Mouse (Mus musculus) liver, adult 2 months (tissue): Measurements from ENCODE around the gene Mmp24. TPM values are rescaled to one million over a fixed set of nuclear protein-coding genes. Genes with fewer than 3 reads are reported as not detected.

Experiments
- DNase-seq: peaks from one replicate; pipeline ENCODE4 v3.0.0-alpha.2; 2011; ENCODE audit warnings: low read depth, low spot score; ENCODE audit errors: extremely low read depth
- H3K27ac ChIP-seq: fragments of 200-500 bp; replicated peaks from 2 replicates; pipeline ENCODE4 v1.5.1; 2012; ENCODE audit warnings: low read depth, mild to moderate bottlenecking, control low read depth, inconsistent platforms, low read length; ENCODE audit not compliant: insufficient read depth
- H3K27me3 ChIP-seq: fragments of 200-500 bp; 2 replicates; pipeline ENCODE4 v1.6.1; 2012; ENCODE audit warnings: mild to moderate bottlenecking, moderate library complexity, low read length, inconsistent platforms; ENCODE audit not compliant: control insufficient read depth, insufficient read depth
- H3K36me3 ChIP-seq: fragments of 200-500 bp; 2 replicates; pipeline ENCODE4 v1.6.1; 2012; ENCODE audit warnings: low read length, inconsistent platforms; ENCODE audit not compliant: control insufficient read depth, insufficient read depth
- H3K4me1 ChIP-seq: fragments of 200-500 bp; 2 replicates; pipeline ENCODE4 v1.6.1; 2011; ENCODE audit warnings: low read length; ENCODE audit not compliant: control insufficient read depth, insufficient read depth
- H3K4me3 ChIP-seq: fragments of 200-500 bp; 2 replicates; pipeline ENCODE4 v1.5.1; 2011; ENCODE audit warnings: low read depth, mild to moderate bottlenecking, control low read depth, low read length, moderate library complexity; ENCODE audit not compliant: insufficient read depth
- H3K79me2 ChIP-seq: fragments of 200-500 bp; 2 replicates; pipeline ENCODE4 v1.6.1; 2012; ENCODE audit warnings: inconsistent platforms, mild to moderate bottlenecking, low read length, moderate library complexity; ENCODE audit not compliant: control insufficient read depth, insufficient read depth
- H3K9ac ChIP-seq: fragments of 200-500 bp; 2 replicates; pipeline ENCODE4 v1.6.1; 2012; ENCODE audit warnings: low read depth, mild to moderate bottlenecking, control low read depth, inconsistent platforms, low read length
- CTCF ChIP-seq: fragments of 200-500 bp; IDR thresholded peaks from 2 replicates; pipeline ENCODE4 v1.5.1; 2011; ENCODE audit warnings: low read depth, low read length, control low read depth
- POLR2A ChIP-seq: fragments of 200-500 bp; IDR thresholded peaks from 2 replicates; pipeline ENCODE4 v1.6.1; 2011; ENCODE audit warnings: low read length, control low read depth; ENCODE audit not compliant: insufficient read depth; ENCODE audit errors: extremely low read depth
- WGBS: fragments of 180-500 bp; shearing (Covaris S2); methylation state at CpG from one replicate; pipeline ENCODE4 v1.1.7; 2018; 5-methylcytosine and 5-hydroxymethylcytosine counted together
- polyA plus RNA-seq: library from polyadenylated mRNA; depleted of rRNA; stranded (reverse); fragments of >200 nt; gene quantifications from 2 replicates; pipeline ENCODE4 v1.2.3, GENCODE M21; 2012
- total RNA-seq: library from RNA; depleted of rRNA; stranded (reverse); fragments of >200 nt; gene quantifications from 2 replicates; pipeline ENCODE4 v1.2.3, GENCODE M21; 2014

The Mmp24 gene
- total and polyA plus RNA-seq, 2 experiments, result 0.05 TPM; not detected in 1

DNA sequence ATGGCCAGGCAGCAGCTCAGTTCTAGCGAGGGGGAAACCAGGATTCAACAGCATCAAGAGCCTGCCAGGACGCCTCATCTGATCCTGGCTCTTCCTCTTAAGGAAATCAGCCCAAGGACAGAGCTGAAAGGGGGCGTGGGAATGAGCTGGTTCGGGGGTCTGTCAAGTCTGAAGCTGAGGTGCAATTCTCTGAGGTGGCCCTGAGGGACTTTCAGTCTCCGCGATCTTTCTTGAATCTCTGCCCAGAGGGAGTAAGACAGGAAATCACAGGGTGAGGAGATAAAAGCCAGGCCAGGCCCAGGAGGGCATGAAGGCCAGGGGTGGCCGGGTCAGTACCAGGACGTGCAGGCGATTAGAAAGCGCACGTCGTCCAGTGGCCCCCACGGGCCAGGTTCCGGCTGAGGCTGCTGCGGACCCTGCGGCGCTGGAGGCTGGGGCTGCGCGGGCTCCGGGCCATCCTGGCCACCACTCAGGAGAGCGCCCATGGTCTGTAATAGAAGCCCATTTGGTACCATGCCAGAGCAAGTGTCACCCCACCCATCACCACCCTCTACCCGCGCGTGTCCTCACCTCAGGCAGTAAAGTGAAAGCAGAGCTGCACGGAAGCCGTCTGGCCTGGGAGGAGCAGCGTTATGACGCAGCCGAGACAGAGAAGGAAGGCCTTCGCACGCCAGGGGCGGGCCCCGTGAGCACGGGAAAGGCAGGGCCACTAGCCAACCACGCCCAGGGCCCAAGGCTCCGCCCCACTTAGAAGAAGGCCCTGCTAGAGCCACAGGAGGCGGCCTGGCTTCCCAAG, 43.7 kb downstream of the Mmp24 start:
- Histone ChIP-seq H3K36me3 (peaks cover 20% of the 10 kb centered on the region; the same call in 1 of the 2 replicates), H3K27ac (peak overlapping the region; percentile 73), H3K79me2 (no peaks in the 10 kb centered on the region), H3K4me3 (peak overlapping the region; percentile 64), H3K4me1 (peaks cover 18% of the 10 kb centered on the region), H3K9ac (peak overlapping the region; percentile 74), H3K27me3 (no peaks in the 10 kb centered on the region)
- DNase-seq, result peak; percentile 88
- under 1% methylated on average over 37 of the region's 37 CpGs for WGBS
- TF ChIP-seq CTCF (no peak), POLR2A (peak; percentile 87)

DNA sequence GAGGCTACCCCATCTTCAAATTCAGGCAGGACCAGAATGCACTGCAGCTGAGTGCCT, 44.1 kb downstream of the Mmp24 start, which contains the start of gene BC029722:
Gene BC029722 (minus strand): TSS at position 35 of the 57 bp plus-strand sequence.
- Histone ChIP-seq H3K9ac (peak within 1 kb of the TSS; percentile 74), H3K4me1 (peaks cover 18% of the 10 kb centered on the region), H3K36me3 (peaks cover 20% of the 10 kb centered on the region; the same call in 1 of the 2 replicates), H3K79me2 (no peaks in the 10 kb centered on the region), H3K27me3 (no peaks in the 10 kb centered on the region), H3K27ac (peak within 1 kb of the TSS; percentile 73), H3K4me3 (peak within 1 kb of the TSS; percentile 64)
- TF ChIP-seq POLR2A (no peak), CTCF (no peak)
- DNase-seq, result no peak

DNA sequence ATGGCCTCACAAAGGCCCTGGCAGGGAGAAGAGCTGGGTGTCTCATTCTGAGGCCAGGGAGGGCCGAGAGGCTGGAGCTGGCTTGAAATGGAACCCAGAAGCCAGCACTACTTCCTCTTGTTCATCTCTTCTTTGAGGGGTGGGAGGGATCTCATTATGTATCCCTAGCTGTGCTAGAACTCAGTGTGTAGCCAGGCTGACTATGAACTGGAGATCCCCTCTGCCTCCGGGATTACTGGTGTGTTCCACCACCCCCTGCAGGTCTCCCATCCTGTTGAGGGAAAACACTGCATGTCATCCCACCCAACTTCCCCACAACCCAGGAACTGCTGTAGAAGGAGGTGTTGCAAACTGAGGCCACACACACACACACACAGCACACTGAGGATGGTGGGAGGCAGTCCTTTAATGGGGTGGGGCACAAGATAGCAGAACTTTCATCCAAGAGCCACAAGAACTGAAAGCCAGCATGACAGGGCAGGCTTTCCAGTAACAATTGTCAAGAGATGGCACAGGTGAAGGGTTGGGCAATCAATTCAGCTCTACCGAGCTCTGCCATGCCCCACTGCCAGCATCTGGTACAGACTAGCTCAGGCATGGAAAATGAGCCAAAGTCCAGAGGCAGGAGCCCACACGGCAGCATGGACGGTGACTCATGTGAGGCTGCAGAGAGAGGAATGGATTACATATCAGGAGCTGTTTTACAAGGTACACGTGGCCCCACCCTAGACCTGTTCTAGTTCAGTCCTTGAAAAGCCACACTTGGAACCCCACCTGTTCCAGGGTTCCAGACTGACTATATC, 44.5 kb downstream of the Mmp24 start:
- H3K36me3 ChIP-seq, result peaks cover 20% of the 10 kb centered on the region; the same call in 1 of the 2 replicates
- H3K79me2 ChIP-seq, result no peaks in the 10 kb centered on the region
- no peak for TF ChIP-seq POLR2A
- TF ChIP-seq CTCF, result no peak
- H3K27me3 ChIP-seq, result no peaks in the 10 kb centered on the region
- DNase-seq, result peak; percentile 86
- peak overlapping the region; percentile 64; the same call in 1 of the 2 replicates for H3K4me3 ChIP-seq
- peaks cover 18% of the 10 kb centered on the region for H3K4me1 ChIP-seq
- peak overlapping the region; percentile 57 for H3K27ac ChIP-seq
- 27% methylated on average over 6 of the region's 6 CpGs for WGBS
- H3K9ac ChIP-seq, result no peak overlapping the region

DNA sequence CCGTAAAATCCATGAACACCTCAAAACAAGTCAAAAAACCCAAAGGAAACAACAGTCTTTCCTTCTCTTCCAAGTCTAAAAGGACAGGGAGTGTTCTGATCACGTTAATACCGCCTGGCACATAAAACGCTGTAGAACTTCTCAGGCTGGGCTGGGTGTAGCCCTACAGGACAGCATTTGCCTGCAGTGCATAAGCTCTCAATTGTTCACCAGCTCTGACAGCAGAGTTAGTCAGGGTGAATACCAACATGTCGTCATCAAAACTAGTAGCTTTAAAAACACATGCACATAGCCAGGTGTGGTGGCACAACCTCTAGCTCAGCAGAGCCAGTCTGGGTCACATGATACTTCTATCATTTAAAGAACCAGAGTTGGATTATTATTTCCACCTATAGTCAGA, 45.6 kb downstream of the Mmp24 start:
- peaks cover 20% of the 10 kb centered on the region; the same call in 1 of the 2 replicates for H3K36me3 ChIP-seq
- 87% methylated on average over 5 of the region's 5 CpGs for WGBS
- TF ChIP-seq CTCF (no peak), POLR2A (no peak)
- peaks cover 21% of the 10 kb centered on the region for H3K4me1 ChIP-seq
- no peak for DNase-seq
- no peak overlapping the region for H3K4me3 ChIP-seq
- no peaks in the 10 kb centered on the region for H3K79me2 ChIP-seq
- no peaks in the 10 kb centered on the region for H3K27me3 ChIP-seq
- H3K9ac ChIP-seq, result no peak overlapping the region
- H3K27ac ChIP-seq, result no peak overlapping the region

DNA sequence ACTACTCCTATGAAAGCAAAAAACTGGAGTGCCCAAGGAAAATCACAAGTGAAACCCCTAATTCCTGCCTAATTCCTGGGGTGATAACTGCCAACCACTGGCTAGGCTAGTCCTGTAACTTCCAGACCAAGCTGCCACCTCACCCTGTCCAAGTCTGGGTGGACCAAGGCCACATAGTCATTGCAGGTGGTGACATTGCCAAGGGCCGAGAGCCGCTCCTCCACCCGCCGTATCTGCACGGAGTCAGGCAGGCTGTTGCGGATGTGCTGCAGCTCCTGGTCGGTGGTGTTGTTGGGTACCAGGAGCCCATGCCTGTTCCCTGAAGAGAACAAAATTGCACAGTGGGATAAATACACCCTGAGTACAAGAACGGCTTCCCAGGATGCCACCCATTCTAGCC, 48.6 kb downstream of the Mmp24 start:
- no peak for DNase-seq
- Histone ChIP-seq H3K4me3 (no peak overlapping the region), H3K4me1 (peaks cover 20% of the 10 kb centered on the region), H3K9ac (no peak overlapping the region), H3K36me3 (peaks cover 20% of the 10 kb centered on the region; the same call in 1 of the 2 replicates), H3K79me2 (no peaks in the 10 kb centered on the region), H3K27me3 (no peaks in the 10 kb centered on the region), H3K27ac (no peak overlapping the region)
- no peak for TF ChIP-seq POLR2A
- no peak for TF ChIP-seq CTCF
- WGBS, result 97% methylated on average over 8 of the region's 8 CpGs

DNA sequence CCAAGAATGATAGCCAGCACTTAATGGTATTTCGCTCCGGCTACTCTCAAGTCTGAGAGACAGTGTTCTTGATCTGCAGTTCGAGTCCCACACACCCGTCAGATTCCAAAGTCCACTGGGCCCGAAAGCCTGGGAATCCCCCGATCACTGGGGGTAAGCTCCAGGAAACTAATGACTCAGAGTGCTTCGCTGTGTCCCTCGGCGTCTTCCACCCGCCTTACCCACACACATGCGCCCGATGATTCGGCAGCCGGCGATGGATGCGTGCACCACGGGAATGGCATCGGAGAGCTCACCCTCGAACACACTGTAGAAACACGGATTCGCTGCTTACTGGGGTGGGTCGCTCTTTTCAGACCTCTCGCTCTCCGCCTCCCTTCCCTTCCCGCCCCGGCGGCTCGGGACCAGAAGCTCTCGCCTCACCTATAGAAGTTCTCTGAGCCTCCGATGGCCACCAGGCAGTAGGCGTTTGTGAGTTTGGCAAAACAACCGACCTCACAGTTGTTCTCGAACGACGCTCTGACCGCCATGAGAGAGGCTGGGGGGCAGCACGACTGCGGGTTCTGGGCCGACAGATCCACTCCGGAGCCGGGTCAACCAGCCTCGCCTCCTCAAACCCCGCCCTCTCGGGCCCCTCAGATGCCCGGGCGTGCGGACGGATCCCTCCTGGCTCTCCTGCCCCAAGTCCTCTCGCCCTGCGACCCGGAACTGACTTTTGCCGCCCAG, 50.9 kb downstream of the Mmp24 start:
- Histone ChIP-seq H3K9ac (peak overlapping the region; percentile 79), H3K27me3 (no peaks in the 10 kb centered on the region), H3K4me3 (peak overlapping the region; percentile 77), H3K36me3 (peaks cover 14% of the 10 kb centered on the region; the same call in 1 of the 2 replicates), H3K4me1 (peaks cover 8% of the 10 kb centered on the region), H3K27ac (peak overlapping the region; percentile 65), H3K79me2 (no peaks in the 10 kb centered on the region)
- TF ChIP-seq CTCF (no peak), POLR2A (0 out of 2 replicates have a peak, but pooled peaks have one; percentile 66)
- peak; percentile 38 for DNase-seq
- WGBS, result under 1% methylated on average over 52 of the region's 52 CpGs
